Mouse (Mus musculus): ENCODE data around the gene Trim41. TPM values are rescaled to one million over a fixed set of nuclear protein-coding genes. Genes with fewer than 3 reads are reported as not detected.

The Trim41 gene
- polyA plus RNA-seq, 1 experiment = 95.5 TPM

- Histone ChIP-seq H3K27me3 (ENCODE audit: control insufficient read depth, insufficient read depth, low read length) (no peaks in the 10 kb centered on the region), H3K4me1 (ENCODE audit: control insufficient read depth, insufficient read depth, low read length) (peaks cover 10% of the 10 kb centered on the region), H3K4me3 (ENCODE audit: control insufficient read depth, low read depth, low read length) (peak overlapping the region; percentile 82), H3K27ac (ENCODE audit: control insufficient read depth, insufficient read depth, low read depth, low read length) (peak overlapping the region; percentile 59), H3K36me3 (ENCODE audit: control insufficient read depth, insufficient read depth, low read length) (no peaks in the 10 kb centered on the region)
- no peak; the same call in 1 of the 2 replicates for TF ChIP-seq POLR2A (IDR thresholded peaks at IDR 0.05; ENCODE audit: control insufficient read depth, low read depth, low read length)
- TF ChIP-seq CTCF (IDR thresholded peaks at IDR 0.05; ENCODE audit: control insufficient read depth, insufficient read depth, insufficient replicate concordance, low read depth, low read length) = no peak
Observed at GRCm38 (mm10) chr11:48837310-48838180, 20.4 kb upstream of the Trim41 start.

- TF ChIP-seq POLR2A (IDR thresholded peaks at IDR 0.05; ENCODE audit: control insufficient read depth, low read depth, low read length) (no peak), CTCF (IDR thresholded peaks at IDR 0.05; ENCODE audit: control insufficient read depth, insufficient read depth, insufficient replicate concordance, low read depth, low read length) (no peak)
- Histone ChIP-seq H3K27ac (ENCODE audit: control insufficient read depth, insufficient read depth, low read depth, low read length) (no peak overlapping the region), H3K4me1 (ENCODE audit: control insufficient read depth, insufficient read depth, low read length) (peaks cover 10% of the 10 kb centered on the region), H3K4me3 (ENCODE audit: control insufficient read depth, low read depth, low read length) (peak overlapping the region; percentile 82), H3K36me3 (ENCODE audit: control insufficient read depth, insufficient read depth, low read length) (no peaks in the 10 kb centered on the region), H3K27me3 (ENCODE audit: control insufficient read depth, insufficient read depth, low read length) (no peaks in the 10 kb centered on the region)
Observed at GRCm38 (mm10) chr11:48836990-48837309, 19.8 kb upstream of the Trim41 start.

DNA sequence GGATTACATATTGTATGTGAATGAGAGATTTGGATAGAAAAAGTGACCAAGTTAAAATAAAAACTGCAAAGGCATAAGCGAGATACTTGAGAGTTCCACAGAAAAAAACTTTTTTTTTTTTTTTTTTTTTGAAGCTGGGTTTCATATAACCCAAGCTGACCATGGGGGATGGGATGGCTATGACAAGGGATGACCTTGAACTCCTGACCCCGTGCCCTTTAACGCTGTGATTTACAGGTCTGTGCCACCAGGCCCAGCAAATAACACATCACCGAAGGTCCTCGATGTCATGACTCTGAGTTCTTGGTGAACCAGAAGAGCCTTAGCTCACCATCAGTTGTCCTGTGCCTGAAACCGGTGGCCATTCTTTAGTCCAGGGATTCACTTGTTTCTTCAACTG is 18.8 kb upstream of the Trim41 start:
- Histone ChIP-seq H3K27ac (ENCODE audit: control insufficient read depth, insufficient read depth, low read depth, low read length) (no peak overlapping the region), H3K36me3 (ENCODE audit: control insufficient read depth, insufficient read depth, low read length) (no peaks in the 10 kb centered on the region), H3K27me3 (ENCODE audit: control insufficient read depth, insufficient read depth, low read length) (no peaks in the 10 kb centered on the region), H3K4me3 (ENCODE audit: control insufficient read depth, low read depth, low read length) (no peak overlapping the region), H3K4me1 (ENCODE audit: control insufficient read depth, insufficient read depth, low read length) (peaks cover 10% of the 10 kb centered on the region)
- TF ChIP-seq POLR2A (IDR thresholded peaks at IDR 0.05; ENCODE audit: control insufficient read depth, low read depth, low read length) (no peak), CTCF (IDR thresholded peaks at IDR 0.05; ENCODE audit: control insufficient read depth, insufficient read depth, insufficient replicate concordance, low read depth, low read length) (no peak)

DNA sequence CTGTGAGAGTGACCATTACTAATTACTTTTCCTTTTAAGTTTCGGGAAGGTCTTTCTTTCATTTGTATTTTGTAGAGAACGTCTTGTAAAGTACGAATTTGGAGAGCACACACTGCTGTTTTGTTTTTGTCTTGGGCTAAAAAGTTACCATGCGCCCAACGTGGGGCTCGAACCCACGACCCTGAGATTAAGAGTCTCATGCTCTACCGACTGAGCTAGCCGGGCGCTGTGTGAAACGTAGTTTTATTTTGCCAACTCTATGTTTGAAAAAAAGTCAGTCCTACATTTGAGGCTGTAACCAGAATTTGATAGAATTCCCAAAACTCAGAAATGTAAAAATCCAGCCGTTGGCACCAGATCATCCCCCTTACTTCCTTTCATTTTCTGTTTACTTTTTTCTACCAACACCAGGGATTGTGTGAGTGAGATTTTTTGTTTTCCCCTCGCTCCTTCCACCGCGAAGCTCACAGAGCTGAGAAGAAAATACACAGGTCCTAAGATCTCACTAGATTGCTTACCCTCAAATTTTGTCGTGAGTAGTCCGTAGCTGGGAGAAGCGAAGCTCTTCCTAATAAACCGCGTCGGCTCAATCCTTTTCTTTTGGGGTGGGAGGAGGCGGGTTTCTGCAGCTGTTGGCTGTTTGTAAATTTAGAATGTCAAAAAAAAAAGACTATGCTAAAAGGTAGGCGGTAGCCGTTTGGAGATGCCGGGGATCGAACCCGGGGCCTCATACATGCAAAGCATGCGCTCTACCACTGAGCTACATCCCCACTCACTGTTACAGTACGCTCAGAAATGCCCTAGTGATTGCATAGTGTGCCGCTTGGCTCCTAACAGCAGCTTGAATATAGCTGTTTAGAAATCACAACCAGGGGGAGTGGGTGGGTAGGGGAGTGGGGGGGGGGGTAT is 16.8 kb upstream of the Trim41 start:
- TF ChIP-seq POLR2A (IDR thresholded peaks at IDR 0.05; ENCODE audit: control insufficient read depth, low read depth, low read length) (no peak), CTCF (IDR thresholded peaks at IDR 0.05; ENCODE audit: control insufficient read depth, insufficient read depth, insufficient replicate concordance, low read depth, low read length) (no peak)
- Histone ChIP-seq H3K36me3 (ENCODE audit: control insufficient read depth, insufficient read depth, low read length) (no peaks in the 10 kb centered on the region), H3K4me1 (ENCODE audit: control insufficient read depth, insufficient read depth, low read length) (peaks cover 10% of the 10 kb centered on the region), H3K27me3 (ENCODE audit: control insufficient read depth, insufficient read depth, low read length) (no peaks in the 10 kb centered on the region), H3K27ac (ENCODE audit: control insufficient read depth, insufficient read depth, low read depth, low read length) (peak overlapping the region; percentile 77), H3K4me3 (ENCODE audit: control insufficient read depth, low read depth, low read length) (peak overlapping the region; percentile 74)

- Histone ChIP-seq H3K27ac (ENCODE audit: control insufficient read depth, insufficient read depth, low read depth, low read length) (no peak overlapping the region), H3K27me3 (ENCODE audit: control insufficient read depth, insufficient read depth, low read length) (no peaks in the 10 kb centered on the region), H3K4me1 (ENCODE audit: control insufficient read depth, insufficient read depth, low read length) (peaks cover 10% of the 10 kb centered on the region), H3K36me3 (ENCODE audit: control insufficient read depth, insufficient read depth, low read length) (no peaks in the 10 kb centered on the region), H3K4me3 (ENCODE audit: control insufficient read depth, low read depth, low read length) (no peak overlapping the region)
- TF ChIP-seq CTCF (IDR thresholded peaks at IDR 0.05; ENCODE audit: control insufficient read depth, insufficient read depth, insufficient replicate concordance, low read depth, low read length) = no peak
- TF ChIP-seq POLR2A (IDR thresholded peaks at IDR 0.05; ENCODE audit: control insufficient read depth, low read depth, low read length) = no peak
Observed at GRCm38 (mm10) chr11:48833078-48833730, 16.1 kb upstream of the Trim41 start.

GRCm38 (mm10) chr11:48831273-48831672 is 14.1 kb upstream of the Trim41 start:
- TF ChIP-seq CTCF (IDR thresholded peaks at IDR 0.05; ENCODE audit: control insufficient read depth, insufficient read depth, insufficient replicate concordance, low read depth, low read length) (no peak), POLR2A (IDR thresholded peaks at IDR 0.05; ENCODE audit: control insufficient read depth, low read depth, low read length) (no peak)

More at GRCm38 (mm10) chr11:48831273-48831672, 14.1 kb upstream of the Trim41 start:
- Histone ChIP-seq H3K4me1 (ENCODE audit: control insufficient read depth, insufficient read depth, low read length) (peaks cover 3% of the 10 kb centered on the region; the same call in 1 of the 2 replicates), H3K27me3 (ENCODE audit: control insufficient read depth, insufficient read depth, low read length) (no peaks in the 10 kb centered on the region), H3K4me3 (ENCODE audit: control insufficient read depth, low read depth, low read length) (no peak overlapping the region), H3K27ac (ENCODE audit: control insufficient read depth, insufficient read depth, low read depth, low read length) (no peak overlapping the region), H3K36me3 (ENCODE audit: control insufficient read depth, insufficient read depth, low read length) (no peaks in the 10 kb centered on the region)
